Mouse (Mus musculus): ENCODE results near the gene Pola2.

- TF ChIP-seq CTCF (conservative IDR thresholded peaks at IDR 0.05; ENCODE audit: insufficient read depth, insufficient read length, low read depth, low read length) (no peak), POLR2A (IDR thresholded peaks at IDR 0.05; ENCODE audit: low read depth, low read length) (no peak)
These were observed 69.9 kb downstream of the Pola2 start, which contains the start of gene Tigd3 for GRCm38 (mm10) chr19:5894002-5894678.

Data from kidney, adult 2 months (tissue).